Mouse (Mus musculus): ENCODE data around the gene Rftn1. TPM values are rescaled to one million over a fixed set of nuclear protein-coding genes. Genes with fewer than 3 reads are reported as not detected.

Gene Rftn1
- total RNA-seq, 2 experiments from 2014 or later: 70.3 to 80.9 TPM

DNA sequence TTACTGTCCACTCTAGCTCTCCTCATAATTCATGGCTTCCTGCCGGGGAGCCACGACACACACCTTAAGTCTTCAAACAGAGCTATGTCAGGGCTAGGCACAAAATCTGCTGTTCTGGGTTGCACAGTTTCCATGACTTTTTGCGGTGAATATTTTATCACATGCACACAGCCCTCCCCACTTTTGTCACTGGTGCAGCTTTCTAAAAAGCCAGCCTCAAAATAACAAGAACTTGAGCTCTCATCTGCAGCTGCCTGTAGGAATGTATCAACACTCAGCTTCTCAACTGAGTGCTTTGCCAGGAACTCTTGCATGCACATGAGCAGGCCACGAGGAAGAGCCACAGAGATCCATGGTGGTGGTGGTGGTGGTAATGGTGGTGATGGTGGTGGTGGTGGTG lies 129.0 kb downstream of the Rftn1 start:
- DNase-seq: no peak

DNA sequence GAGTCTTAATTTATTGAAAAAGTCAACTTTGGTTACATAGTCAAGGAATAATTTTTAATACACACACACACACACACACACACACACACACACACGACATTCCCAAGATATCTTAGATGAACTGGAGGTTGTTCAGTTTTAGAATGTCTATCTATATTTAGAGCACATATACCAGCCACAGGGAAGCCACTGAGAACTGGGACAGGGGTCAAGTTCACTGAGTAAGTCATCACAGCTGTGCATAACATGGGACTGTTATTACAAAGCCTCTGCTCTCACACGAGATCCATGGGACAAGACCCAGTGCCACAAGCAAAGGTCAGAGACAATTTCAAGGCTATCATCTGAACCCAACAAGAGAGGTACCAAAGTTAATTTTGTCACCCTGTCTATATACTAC lies 130.3 kb downstream of the Rftn1 start:
- DNase-seq: no peak

- no peak for DNase-seq
These were observed 131.1 kb downstream of the Rftn1 start for GRCm38 (mm10) chr17:50059417-50059816.

DNA sequence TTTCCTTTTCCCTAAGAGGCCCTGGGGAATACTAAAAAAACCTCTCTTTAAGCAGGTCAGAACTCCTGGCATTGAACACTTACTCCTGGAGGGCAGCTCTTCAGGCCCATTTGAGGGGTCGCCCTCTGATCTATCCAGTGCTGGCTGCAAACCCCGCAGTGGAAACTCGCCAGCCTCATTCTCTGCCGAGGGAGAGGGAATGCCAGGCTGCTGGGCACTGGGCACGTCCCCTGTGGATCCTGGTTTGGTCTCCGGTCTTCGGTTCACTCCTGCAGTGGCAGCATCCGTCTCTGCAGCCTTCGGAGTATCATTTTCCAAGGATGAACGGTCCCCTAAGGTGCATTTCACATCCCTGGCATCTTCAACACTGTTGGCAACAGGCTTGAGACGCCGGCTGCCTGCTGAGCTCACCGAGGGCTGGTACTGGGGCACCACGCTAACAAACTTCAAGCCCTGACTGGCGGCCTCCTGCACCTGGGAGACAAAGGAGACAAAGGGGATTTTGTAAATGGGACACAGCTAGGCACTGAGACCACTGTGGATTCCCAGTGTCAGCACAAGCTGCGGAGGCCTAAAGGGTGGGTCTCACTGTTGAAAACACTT lies 135.2 kb downstream of the Rftn1 start:
- no peak for DNase-seq

DNA sequence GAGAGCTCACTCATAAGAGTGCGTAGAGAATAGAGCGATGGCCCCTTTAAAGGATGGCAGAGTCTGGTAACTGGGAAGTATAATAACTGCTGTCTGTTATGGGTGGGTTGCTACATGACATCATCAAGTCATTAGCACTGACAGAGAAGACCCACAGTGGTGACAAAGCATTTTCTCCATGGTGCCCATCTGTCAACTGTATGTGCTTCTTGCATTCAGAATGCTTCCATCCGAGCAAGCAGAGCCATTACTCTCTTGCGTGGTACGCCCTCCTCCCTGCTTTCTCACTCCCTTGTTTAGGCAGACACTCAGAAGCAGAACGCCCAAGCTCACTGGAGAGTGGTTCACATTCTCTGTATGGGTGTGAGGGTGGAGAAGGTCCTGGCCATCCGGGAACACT lies 135.9 kb downstream of the Rftn1 start:
- no peak for DNase-seq

DNA sequence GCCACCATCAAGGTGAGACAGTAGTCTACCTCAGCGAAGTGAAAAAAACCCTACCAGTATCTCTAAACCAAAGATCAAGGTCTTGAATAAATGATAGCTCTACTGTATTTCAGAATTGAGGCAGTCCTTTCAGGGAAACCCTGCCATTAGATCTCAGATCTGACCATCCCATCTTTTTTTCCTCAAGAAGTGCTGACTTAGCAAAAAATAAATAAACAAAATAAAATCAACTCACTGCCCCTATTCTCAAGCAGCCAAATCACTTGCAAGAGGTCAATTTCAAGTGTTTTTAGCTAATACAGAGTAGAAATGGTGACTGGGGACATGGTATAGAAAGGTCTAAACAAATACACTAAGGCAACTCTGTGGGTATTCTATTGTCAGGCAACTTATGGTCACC lies 136.5 kb downstream of the Rftn1 start:
- no peak for DNase-seq

DNA sequence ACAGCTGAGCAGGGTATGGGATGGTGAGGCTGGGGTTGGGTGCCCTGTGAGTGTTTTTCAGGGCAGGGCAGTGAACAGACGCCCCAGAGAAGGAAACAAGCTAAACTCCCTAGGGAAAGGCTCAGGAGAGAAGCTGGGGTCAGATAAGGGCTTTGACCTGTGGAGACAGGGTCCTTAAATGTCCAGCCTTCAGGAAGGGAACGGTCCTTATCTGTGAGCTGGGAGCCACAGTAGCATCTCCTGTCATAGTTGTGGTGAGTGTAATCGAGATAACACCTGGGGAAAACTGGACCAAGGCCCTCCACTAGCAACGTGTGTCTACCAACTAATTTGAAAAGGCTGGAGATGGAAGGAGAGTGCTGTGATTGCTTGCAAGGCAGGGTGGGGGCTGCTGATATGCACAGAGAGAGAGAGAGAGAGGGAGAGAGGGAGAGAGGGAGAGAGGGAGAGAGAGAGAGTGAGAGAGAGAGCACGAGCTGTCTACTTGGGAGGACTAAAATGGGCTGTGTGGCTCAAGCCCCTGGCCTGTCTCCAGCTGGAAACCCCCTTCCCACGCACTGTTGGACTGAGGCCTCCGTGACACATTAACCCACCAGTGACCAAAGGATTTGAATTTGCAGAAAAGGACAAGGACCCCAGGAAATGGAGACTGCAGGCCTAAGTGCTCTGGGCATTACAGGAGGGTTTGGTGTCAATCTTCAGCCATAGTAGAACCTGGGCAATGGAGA lies 137.6 kb downstream of the Rftn1 start:
- peak; percentile 43 for DNase-seq

- DNase-seq: no peak
These were observed 140.0 kb downstream of the Rftn1 start for GRCm38 (mm10) chr17:50050456-50050855.

DNA sequence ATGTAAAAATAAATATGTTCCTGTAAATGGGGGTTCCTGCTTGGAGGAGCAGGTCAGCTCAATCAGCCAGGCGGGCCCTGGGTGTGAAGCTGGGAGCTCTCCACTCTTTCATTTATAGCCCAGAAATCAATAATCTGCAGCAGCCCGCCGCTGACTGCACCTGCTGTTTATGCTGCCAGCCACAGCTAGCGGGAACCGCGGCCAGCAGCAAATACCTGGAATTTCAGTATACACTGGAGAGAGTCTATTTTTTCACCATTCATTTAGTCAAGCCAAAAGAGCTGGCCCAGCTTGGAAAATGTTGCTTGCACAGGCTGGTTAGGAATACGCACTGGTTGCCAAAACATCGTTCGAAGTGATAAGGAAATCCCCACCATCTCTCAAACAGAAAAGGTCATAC lies 142.3 kb downstream of the Rftn1 start:
- peak; percentile 59 for DNase-seq

DNA sequence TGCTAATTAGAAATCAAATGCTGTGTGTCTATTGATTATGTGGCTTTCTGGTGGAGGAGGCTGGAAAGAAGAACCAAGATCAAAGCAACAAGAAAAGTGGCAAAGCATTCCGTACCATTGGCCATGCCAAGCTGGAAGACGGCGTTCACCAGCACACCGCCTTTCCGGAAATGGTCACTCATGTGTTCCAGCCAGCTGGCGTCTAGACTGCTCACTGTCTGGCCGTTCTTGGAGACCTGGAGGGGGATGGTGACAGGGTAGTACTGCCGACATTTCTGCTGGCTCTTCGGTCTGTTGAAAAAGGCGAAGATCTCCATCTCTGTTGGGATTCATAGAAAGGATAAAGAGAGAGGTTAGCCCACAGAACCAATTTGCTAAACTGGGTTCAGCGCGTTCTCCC lies 143.3 kb downstream of the Rftn1 start:
- DNase-seq: no peak

DNA sequence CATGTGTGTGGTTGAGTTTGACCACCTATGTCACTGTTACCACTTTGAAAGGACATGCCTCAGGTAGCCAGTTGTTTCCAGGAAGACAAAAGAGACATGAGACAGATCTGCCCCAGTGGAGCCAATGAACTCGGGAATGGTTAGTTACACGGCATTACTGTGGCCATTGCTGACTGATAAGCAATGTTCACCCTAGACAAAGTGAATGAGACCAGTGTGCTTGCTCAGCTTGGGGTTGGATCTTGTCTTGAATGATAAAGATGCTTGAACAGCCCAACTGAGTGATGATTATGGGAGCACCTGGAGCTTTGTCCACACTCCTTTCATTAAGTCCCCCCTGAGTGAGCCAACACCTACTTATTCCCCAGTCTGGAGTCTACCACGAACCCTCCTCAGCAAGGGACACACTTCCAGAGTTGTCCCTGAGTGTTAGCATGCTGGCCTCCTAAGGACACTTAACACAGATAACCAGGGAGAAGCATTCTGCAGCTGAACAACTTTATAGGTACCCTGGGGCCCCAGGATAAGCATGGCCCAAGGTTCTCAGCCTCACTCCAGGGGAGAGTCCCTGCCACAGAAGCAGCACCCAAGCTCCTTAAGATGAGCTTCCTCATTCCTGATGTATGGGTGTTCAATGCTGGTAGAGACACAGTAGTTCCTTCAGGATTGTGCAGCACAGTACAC lies 149.6 kb downstream of the Rftn1 start:
- DNase-seq: no peak

- no peak for DNase-seq
These were observed 152.4 kb downstream of the Rftn1 start for GRCm38 (mm10) chr17:50037882-50038665.

DNA sequence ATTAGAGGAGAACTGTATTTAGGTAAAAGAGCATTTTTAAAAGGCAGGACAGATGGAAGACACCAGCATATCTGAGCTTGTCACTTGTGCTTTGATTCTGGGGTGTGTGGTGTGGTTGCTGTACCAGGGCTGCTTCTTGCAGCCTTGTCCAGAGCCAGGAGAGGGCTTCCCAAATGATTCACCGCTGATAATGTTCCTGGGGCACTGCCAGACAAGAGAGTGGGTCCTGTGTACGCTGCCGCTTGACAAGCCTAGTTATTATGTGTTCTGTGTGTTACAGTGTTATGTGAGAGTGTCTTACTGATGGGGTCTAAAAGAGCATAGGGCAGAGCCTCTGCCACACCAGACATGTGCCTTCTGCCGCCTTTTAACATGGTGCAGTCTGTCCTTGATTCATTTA lies 153.1 kb downstream of the Rftn1 start:
- DNase-seq: no peak

GRCm38 (mm10) chr17:50036751-50037385 lies 153.6 kb downstream of the Rftn1 start:
- no peak for DNase-seq

- no peak for DNase-seq
These were observed 156.8 kb downstream of the Rftn1 start for GRCm38 (mm10) chr17:50033698-50034097.

DNA sequence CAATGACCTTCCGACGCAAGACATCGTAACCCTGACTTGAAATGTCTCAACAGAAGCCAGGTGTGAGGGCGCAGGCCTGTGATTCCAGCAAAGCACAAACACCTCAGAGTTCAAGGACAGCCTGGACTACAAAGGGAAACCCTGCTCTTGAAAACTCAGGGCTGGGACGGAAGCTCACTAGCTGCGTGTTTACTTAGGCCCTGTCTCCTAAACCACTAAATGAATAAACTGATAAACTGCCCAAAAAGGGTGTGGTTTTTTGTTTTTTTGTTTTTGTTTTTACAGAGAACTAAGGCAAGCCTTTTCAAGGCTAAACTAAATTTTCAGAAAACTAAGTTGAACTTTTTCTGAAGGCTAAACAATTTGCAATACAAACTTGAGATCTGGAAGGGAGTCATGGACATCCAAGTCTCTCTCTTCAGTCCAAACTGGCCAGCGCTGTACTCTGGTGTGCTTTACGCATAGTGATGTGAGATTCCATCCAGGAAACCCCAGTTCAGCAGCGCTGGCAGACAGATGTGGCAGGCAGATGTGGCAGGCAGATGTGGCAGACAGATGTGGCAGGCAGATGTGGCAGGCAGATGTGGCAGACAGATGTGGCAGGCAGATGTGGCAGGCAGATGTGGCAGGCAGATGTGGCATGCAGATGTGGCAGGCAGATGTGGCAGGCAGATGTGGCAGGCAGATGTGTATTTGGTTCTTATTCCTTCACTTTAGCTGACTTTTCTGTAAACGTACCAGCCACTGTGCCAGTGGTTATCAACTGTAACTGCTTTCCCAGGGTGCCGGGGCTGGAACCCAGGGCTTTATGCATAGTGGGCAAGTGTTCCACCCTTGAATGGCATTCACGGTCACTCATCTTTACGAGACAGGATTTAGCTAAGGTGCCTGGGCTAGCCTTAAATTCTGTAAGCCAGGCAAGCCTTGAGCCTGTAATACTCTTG lies 158.7 kb downstream of the Rftn1 start:
- DNase-seq: no peak

GRCm38 (mm10) chr17:50025651-50026050 lies 164.8 kb downstream of the Rftn1 start:
- no peak for DNase-seq

- DNase-seq: no peak
These were observed 165.3 kb downstream of the Rftn1 start for GRCm38 (mm10) chr17:50025173-50025626.

DNA sequence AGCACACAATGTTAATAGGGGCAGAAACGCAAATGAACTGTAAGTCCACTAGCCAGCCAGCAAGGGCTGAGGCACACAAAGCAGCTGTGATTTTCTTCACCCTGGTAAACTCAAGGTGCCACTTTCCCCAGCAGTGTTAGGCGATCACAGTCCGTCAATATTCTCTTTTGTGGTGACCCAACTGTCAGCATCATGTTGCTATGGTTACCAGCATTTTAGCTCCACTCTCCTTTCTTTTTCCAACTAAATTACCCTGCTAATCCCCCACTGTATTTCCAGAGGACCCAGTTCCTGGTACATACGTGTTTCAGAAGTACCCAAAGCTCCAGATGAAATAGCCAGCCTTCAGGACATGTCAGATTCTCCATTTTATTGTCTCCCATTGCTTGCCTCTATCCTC lies 169.1 kb downstream of the Rftn1 start:
- no peak for DNase-seq

DNA sequence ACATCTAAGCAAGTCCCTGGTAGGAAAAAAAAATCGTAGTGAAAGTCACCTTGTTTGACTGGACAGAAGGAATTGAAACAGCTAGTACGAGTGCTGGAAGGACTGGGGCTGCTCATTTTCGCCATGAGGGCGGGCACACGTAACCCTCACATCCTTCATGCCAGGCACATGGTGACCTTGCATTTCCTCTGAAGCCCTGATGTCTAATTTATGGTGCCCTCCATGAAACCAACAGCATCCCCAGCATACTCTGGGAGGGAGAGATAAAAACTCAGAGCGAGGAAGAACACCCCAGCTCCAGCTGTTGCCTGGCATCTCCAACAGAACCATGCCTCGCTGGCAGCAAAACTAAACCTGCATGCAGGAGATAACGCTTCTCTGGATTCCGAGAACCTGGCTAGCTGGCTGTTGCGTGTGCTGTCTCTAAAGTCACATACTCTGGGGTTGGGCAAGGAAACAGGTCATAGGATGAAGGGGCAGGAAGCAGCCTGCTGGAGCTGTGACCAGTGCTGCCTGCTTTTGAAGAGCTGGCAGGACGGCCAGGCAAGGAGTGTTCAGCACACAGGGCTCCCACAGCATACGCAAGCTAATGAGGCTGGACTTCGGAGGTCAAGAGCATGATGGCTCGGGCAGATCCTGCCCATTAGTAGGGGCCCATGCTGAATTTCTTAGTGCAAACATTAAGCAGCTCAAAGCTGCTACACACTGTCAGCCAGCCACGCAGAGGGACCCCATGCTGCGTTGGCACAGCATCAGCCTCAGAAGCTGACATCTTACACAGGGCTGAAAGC lies 170.1 kb downstream of the Rftn1 start:
- DNase-seq: peak; percentile 44

Measured in heart, postnatal 4 days (tissue).